Mouse (Mus musculus) intestine, postnatal 0 days (tissue): Measurements from ENCODE around the gene Zfp110. TPM values are rescaled to one million over a fixed set of nuclear protein-coding genes. Genes with fewer than 3 reads are reported as not detected.
A peak's percentile ranks its signal among the peaks of the same experiment; 100 is the strongest.

Experiments
- ATAC-seq: fragments of 200-750 bp; cut with Nextera tagmentation; 2 replicates; pipeline ENCODE4 v1.8.0; 2017; ENCODE audit warnings: mild to moderate bottlenecking, moderate TSS enrichment, moderate library complexity
- H3K27ac ChIP-seq: fragments of 300-500 bp; sonication (generic); 2 replicates; pipeline ENCODE4 v1.5.1; 2014; ENCODE audit warnings: mild to moderate bottlenecking, low read depth, low read length, moderate library complexity
- H3K27me3 ChIP-seq: fragments of 300-500 bp; sonication (generic); replicated peaks from 2 replicates; pipeline ENCODE4 v1.6.1; 2014; ENCODE audit warnings: low read length, mixed read lengths; ENCODE audit not compliant: control insufficient read depth, insufficient read depth
- H3K36me3 ChIP-seq: fragments of 300-500 bp; sonication (generic); 2 replicates; pipeline ENCODE4 v1.6.1; 2014; ENCODE audit warnings: mild to moderate bottlenecking, moderate library complexity; ENCODE audit not compliant: control insufficient read depth, insufficient read depth
- H3K4me1 ChIP-seq: fragments of 300-500 bp; sonication (generic); replicated peaks from 2 replicates; pipeline ENCODE4 v1.6.1; 2014; ENCODE audit warnings: antibody characterized with exemption, low read length, mixed read lengths; ENCODE audit not compliant: control insufficient read depth, insufficient read depth
- H3K4me2 ChIP-seq: fragments of 300-500 bp; sonication (generic); replicated peaks from 2 replicates; pipeline ENCODE4 v1.6.1; 2014; ENCODE audit warnings: low read depth, mild to moderate bottlenecking, moderate library complexity
- H3K4me3 ChIP-seq: fragments of 300-500 bp; sonication (generic); 2 replicates; pipeline ENCODE4 v1.5.1; 2014; ENCODE audit warnings: low read depth, low read length
- H3K9ac ChIP-seq: fragments of 300-500 bp; sonication (generic); 2 replicates; pipeline ENCODE4 v1.6.1; 2014; ENCODE audit warnings: mild to moderate bottlenecking, low read depth, low read length
- H3K9me3 ChIP-seq: fragments of 300-500 bp; sonication (generic); 2 replicates; pipeline ENCODE4 v1.6.1; 2016; ENCODE audit warnings: mixed run types; ENCODE audit not compliant: control insufficient read depth
- CTCF ChIP-seq: sonication (generic); IDR thresholded peaks from 2 replicates; pipeline ENCODE4 v1.5.1; 2016; ENCODE audit warnings: low read depth, mild to moderate bottlenecking, control low read depth, antibody characterized with exemption, moderate library complexity
- WGBS: fragments of 180-500 bp; shearing (Covaris S2); extraction: QIAGEN DNeasy Blood & Tissue Kit; methylation state at CpG from one replicate; pipeline ENCODE4 v1.1.7; 2014; 5-methylcytosine and 5-hydroxymethylcytosine counted together
- polyA plus RNA-seq: library from polyadenylated mRNA; unstranded; fragments of >200 nt; fragmentation: Nextera tagmentation; extraction: Ambion mirVana; gene quantifications from 2 replicates; pipeline ENCODE4 v1.2.1, GENCODE M21; 2015

Gene Zfp110
- polyA plus RNA-seq, 1 experiment from 2014 or later = 12.5 TPM

GRCm38 (mm10) chr7:12887585-12887984, 53.0 kb downstream of the Zfp110 start:
- Histone ChIP-seq H3K27ac (no peak overlapping the region), H3K36me3 (peaks cover 40% of the 10 kb centered on the region; the same call in 1 of the 2 replicates), H3K27me3 (no peaks in the 10 kb centered on the region), H3K9ac (no peak overlapping the region), H3K9me3 (no peaks in the 10 kb centered on the region), H3K4me1 (no peaks in the 10 kb centered on the region), H3K4me2 (no peak overlapping the region), H3K4me3 (no peak overlapping the region)
- TF ChIP-seq CTCF = no peak
- WGBS = 87% methylated on average over 5 of the region's 5 CpGs
- no peak for ATAC-seq

- no peak overlapping the region for H3K4me3 ChIP-seq
- H3K4me1 ChIP-seq = no peaks in the 10 kb centered on the region
- no peaks in the 10 kb centered on the region for H3K27me3 ChIP-seq
- no peak overlapping the region for H3K27ac ChIP-seq
- no peak overlapping the region for H3K9ac ChIP-seq
- no peak overlapping the region for H3K4me2 ChIP-seq
- no peak for ATAC-seq
- H3K9me3 ChIP-seq = no peaks in the 10 kb centered on the region
- peaks cover 32% of the 10 kb centered on the region; the same call in 1 of the 2 replicates for H3K36me3 ChIP-seq
- no peak for TF ChIP-seq CTCF
- WGBS = 92% methylated on average over 14 of the region's 14 CpGs
Measured at GRCm38 (mm10) chr7:12890928-12891327, 56.4 kb downstream of the Zfp110 start.

GRCm38 (mm10) chr7:12891334-12891733, 56.8 kb downstream of the Zfp110 start:
- no peaks in the 10 kb centered on the region for H3K27me3 ChIP-seq
- no peak for ATAC-seq
- H3K4me2 ChIP-seq = no peak overlapping the region
- 79% methylated on average over 1 of the region's 1 CpGs for WGBS
- no peaks in the 10 kb centered on the region for H3K4me1 ChIP-seq
- H3K27ac ChIP-seq = no peak overlapping the region
- no peak overlapping the region for H3K4me3 ChIP-seq
- no peak for TF ChIP-seq CTCF
- no peak overlapping the region for H3K9ac ChIP-seq
- no peaks in the 10 kb centered on the region for H3K9me3 ChIP-seq
- H3K36me3 ChIP-seq = peaks cover 28% of the 10 kb centered on the region; the same call in 1 of the 2 replicates

- Histone ChIP-seq H3K9me3 (no peaks in the 10 kb centered on the region), H3K9ac (peak within 1 kb of the TSS; percentile 51), H3K36me3 (no peaks in the 10 kb centered on the region), H3K27ac (no peak within 1 kb of the TSS), H3K27me3 (no peaks in the 10 kb centered on the region), H3K4me1 (peaks cover 5% of the 10 kb centered on the region; the same call in 1 of the 2 replicates), H3K4me2 (peak within 1 kb of the TSS; percentile 62), H3K4me3 (peak within 1 kb of the TSS; percentile 55)
- TF ChIP-seq CTCF = no peak
- 5% methylated on average over 36 of the region's 36 CpGs for WGBS
- peak; percentile 100 for ATAC-seq
Measured at GRCm38 (mm10) chr7:12897655-12898410, 63.3 kb downstream of the Zfp110 start, which contains the start of gene Zscan22. Zscan22 (plus strand) TSS chr7:12897815.

Other genes with a start within 250 kb of the Zfp110 start
- gene Vmn2r53, start 226.0 kb upstream of the Zfp110 start, polyA plus RNA-seq = 0.01 TPM in 1 of 2 replicates, not detected in the other
- gene Vmn2r54, start 194.4 kb upstream of the Zfp110 start, polyA plus RNA-seq = not detected in 2 replicates
- gene Vmn2r55, start 149.8 kb upstream of the Zfp110 start, polyA plus RNA-seq = not detected in 2 replicates
- not detected in 2 replicates for gene Vmn2r56, start 99.8 kb upstream of the Zfp110 start, polyA plus RNA-seq
- gene Zscan18, start 31.1 kb upstream of the Zfp110 start, polyA plus RNA-seq = 0.77 and 1.1 TPM in 2 replicates
- gene Zfp329, start 15.9 kb upstream of the Zfp110 start, polyA plus RNA-seq = 4.3 and 5.8 TPM in 2 replicates
- 0.97 and 1.2 TPM in 2 replicates for gene Zfp128, start 46.4 kb downstream of the Zfp110 start, polyA plus RNA-seq
- 4.0 and 4.4 TPM in 2 replicates for gene Zscan22, start 63.1 kb downstream of the Zfp110 start, polyA plus RNA-seq
- gene Rps5, start 87.5 kb downstream of the Zfp110 start, polyA plus RNA-seq = 555 and 561 TPM in 2 replicates
- 0.05 and 0.09 TPM in 2 replicates for gene Rnf225, start 92.7 kb downstream of the Zfp110 start, polyA plus RNA-seq
- gene Zfp324, start 131.1 kb downstream of the Zfp110 start, polyA plus RNA-seq = 4.0 and 4.1 TPM in 2 replicates
- 2.5 and 2.6 TPM in 2 replicates for gene Zfp446, start 143.1 kb downstream of the Zfp110 start, polyA plus RNA-seq
- 0.18 and 0.22 TPM in 2 replicates for gene Slc27a5, start 163.4 kb downstream of the Zfp110 start, polyA plus RNA-seq
- gene Trim28, start 164.4 kb downstream of the Zfp110 start, polyA plus RNA-seq = 82.8 and 85.3 TPM in 2 replicates
- gene Zbtb45, start 175.3 kb downstream of the Zfp110 start, polyA plus RNA-seq = 11.2 and 11.6 TPM in 2 replicates
- gene Chmp2a, start 200.0 kb downstream of the Zfp110 start, polyA plus RNA-seq = 323 and 329 TPM in 2 replicates
- gene Ube2m, start 203.5 kb downstream of the Zfp110 start, polyA plus RNA-seq = 96.8 and 107 TPM in 2 replicates
- 0.83 and 1.1 TPM in 2 replicates for gene Mzf1, start 220.0 kb downstream of the Zfp110 start, polyA plus RNA-seq